Mouse (Mus musculus) cerebral cortex, adult 2 months (tissue): ENCODE data around the gene Ncs1.

Experiments used
- WGBS: fragments of 180-500 bp; shearing (Covaris S2); methylation state at CpG from one replicate; pipeline ENCODE4 v1.1.7; 2018; 5-methylcytosine and 5-hydroxymethylcytosine counted together

Ncs1 gene

DNA sequence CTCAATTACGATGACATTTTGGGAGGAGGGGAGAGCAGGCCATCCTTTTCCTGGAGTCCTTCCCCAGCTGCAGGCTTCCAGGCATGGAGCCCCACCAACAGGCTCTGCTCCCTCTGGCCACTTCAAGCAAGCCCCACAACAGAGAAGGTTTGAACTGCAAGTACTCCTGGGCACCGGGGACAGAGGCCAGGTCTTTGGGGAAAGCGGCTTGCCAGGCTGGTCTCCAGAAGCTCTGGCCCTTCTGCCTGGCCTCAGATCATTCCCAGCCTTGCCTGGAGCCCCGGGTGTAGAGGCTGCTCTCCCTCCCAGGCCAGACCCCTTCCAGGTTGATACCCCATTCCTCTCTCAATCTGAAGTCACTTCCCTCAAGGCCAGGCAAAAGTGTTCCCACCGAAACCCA lies 572 bp upstream of the Ncs1 start:
- WGBS: 28% methylated on average over 5 of the region's 5 CpGs

DNA sequence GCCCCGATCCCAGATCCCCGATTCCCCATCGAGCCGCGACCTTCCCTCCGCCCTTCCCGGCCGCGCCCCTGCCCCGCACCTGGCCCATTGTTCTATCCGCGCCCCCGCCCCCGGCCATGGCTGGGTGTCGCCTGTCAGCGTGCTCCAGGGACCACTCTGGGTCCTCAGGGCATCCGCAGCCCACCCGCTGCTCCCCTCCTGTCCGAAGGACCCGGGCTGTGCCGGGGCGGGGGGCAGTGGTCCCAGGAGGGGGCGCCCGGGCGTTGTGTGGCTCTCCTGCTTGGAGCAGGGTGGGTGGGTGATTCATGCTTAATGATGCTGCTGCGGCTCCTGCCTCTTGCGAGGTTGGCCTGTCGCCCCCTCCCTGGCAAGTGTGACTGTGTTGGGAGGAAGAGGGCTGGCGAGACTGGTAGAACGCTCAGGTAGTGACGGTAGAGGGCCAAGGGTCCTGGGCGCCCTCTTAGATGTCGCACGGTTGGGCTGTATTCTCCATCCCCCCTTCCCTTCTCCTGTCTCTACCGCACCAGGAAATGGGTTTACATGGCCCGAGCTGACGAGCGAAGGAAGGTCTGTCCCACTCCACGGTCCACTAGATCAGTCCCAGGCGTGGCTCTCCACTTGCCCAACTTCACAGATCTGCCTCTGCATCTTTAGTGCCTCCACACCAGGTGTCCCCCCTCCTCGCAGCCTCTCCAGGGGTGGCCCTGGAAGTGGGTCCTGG lies 788 bp downstream of the Ncs1 start:
- 2% methylated on average over 35 of the region's 41 CpGs for WGBS

DNA sequence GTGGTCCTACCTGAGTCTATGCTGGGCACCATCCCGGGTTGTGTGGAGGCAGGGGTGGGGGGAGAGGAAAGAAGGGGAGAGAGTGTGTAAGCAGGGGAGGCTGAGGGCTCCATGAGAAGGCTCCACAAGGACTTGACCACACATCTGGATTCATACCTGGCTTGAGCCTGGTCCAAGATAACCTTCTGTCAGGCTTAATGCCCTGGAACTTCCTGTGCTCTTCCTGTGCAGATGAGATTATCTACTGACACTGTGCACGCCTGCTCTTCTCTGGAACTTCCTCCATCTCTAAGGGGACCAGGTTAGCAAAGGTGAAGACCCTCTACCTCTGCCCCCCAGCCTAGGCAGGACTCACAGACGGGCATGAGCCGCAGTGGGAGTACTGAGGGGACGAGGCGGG lies 3.2 kb downstream of the Ncs1 start:
- WGBS: 90% methylated on average over 6 of the region's 6 CpGs

DNA sequence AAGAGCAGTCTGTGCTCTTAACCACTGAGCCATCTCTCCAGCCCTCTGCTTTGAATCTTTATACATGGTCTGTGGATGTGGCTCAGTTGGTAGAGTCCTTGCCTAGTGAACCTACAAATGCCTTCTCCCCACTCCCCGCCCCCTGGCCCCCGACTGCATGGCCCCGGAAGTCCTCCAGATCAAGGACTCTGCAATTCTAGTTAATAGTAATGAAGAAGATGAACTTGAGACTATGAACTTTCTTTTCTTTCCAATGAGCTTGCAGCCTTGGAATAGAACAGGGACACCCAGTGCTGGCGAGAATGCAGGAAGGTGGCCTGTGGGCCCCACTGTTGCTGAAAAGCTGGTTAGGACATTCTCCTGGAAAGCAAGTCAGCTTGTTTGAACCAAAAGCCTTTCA lies 6.5 kb downstream of the Ncs1 start:
- 96% methylated on average over 4 of the region's 4 CpGs for WGBS

DNA sequence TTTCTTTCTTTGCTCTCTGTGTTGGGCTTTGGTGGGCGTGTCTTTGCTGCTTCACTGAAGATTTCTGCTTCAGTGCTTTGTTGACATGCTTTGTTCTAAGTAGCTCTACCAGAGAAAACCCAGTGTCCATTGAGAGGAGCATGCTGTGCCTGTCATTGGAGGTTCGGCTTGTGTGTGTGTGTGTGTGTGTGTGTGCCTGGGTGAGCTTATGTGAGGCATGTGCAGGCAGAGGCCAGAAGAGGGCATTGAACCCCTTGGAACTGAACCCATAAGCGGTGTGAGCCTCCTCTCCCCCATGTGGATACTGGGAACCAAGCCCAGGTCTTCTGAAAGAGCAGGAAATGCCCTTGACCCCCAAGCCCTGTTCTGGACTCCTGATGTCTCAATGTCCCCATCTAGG lies 7.8 kb downstream of the Ncs1 start:
- WGBS: 59% methylated on average over 3 of the region's 3 CpGs

DNA sequence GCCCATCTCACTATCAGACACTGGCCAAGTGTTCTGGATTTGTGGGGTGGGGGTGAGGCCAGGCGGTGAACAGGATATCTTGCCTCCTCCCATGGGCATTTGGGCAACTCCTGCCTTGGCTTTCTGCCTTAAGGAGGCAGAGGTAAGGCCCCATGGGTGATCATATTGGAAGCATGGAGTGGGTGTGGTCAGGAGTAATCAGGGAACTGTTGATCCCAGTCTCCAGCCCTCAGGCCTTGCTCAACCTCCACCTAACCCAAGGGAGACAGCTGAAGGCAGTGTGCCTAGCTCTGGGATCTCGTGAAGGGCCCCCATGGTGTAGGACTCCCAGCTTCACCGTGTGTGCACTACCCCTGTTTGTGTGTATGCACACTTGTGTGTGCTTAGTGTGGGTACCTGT lies 9.2 kb downstream of the Ncs1 start:
- 87% methylated on average over 3 of the region's 3 CpGs for WGBS

- WGBS: 17% methylated on average over 21 of the region's 21 CpGs
Observed at GRCm38 (mm10) chr2:31255952-31256938, 10.6 kb downstream of the Ncs1 start.

DNA sequence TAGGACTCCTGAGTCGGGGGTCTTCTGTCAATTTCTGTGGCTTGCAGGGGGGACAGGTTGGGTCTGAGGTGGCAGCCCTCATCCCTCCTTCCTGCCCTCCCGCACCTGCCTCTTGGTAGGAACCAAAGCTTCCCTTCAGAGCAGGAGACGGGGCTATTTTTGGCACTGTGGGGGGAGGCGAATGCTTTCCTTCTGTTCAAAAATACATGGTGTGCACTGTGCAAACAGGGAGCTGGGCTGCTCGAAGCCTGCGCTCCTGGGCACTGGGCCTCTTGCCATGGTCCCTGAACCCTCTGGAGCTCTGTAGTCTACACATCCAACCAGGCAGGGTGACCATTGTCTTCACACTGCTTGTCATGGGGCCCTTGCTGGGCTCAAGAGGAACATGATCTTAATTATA lies 11.5 kb downstream of the Ncs1 start:
- WGBS: 9% methylated on average over 6 of the region's 6 CpGs

DNA sequence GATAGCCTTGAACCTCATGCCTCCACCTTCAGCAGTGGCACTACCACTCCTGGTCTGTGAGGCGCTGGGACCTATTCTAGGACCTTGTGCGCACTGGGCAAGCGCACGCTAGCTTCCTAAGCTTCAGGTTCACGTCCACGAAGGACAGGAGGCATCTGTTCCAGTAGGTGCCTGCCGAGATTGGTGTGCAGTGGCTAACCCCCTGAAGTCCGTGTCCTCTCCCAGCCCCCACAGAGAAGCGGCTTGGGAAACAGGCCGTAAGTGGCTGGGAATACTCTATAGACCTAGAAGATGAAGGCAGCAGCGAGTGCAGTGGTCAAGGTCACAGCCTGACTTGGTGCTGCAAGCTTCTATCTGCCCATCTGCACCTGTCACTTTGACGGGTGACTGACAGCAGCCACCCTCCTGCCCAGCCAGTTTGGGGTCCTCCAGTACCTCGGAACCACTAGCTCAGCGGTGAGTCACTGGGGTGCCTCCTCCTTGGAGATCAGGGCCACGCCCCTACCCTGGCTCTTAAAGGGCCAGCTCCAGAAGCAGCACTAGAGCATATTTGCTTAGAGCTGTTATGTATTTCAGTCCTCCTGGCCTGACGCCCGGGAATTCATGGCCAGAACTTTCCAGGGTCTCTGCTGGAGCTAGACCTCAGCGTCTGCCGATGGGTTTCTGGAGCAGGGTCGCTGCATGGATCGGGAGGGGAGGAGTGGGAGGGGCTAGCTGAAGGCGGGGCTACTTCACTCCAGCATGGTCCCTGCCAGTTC lies 13.2 kb downstream of the Ncs1 start:
- WGBS: 11% methylated on average over 22 of the region's 22 CpGs

GRCm38 (mm10) chr2:31259367-31259920 lies 13.8 kb downstream of the Ncs1 start:
- WGBS: 44% methylated on average over 9 of the region's 9 CpGs

GRCm38 (mm10) chr2:31260549-31260948 lies 14.9 kb downstream of the Ncs1 start:
- WGBS: 75% methylated on average over 8 of the region's 8 CpGs

DNA sequence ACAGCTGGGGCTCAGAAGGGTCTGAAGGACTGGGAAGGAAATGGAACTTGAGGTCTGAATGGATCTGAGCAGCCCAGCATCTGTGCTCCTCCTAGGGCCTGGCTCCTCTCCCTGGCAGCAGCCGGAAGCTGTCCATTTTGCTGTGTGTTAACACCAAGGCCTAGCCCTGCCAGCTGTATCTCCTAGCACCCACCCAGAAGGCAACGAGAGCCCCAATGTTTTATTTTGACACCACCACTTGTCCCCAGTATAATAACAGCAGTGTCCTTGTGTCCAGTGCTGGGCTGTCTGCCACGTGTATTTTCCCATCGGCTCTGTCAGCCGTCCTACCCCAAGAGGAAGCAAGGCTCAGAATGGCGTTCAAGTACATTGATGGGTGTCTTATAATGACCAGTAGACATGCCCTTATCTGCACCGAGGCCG lies 17.4 kb downstream of the Ncs1 start:
- 32% methylated on average over 8 of the region's 8 CpGs for WGBS

DNA sequence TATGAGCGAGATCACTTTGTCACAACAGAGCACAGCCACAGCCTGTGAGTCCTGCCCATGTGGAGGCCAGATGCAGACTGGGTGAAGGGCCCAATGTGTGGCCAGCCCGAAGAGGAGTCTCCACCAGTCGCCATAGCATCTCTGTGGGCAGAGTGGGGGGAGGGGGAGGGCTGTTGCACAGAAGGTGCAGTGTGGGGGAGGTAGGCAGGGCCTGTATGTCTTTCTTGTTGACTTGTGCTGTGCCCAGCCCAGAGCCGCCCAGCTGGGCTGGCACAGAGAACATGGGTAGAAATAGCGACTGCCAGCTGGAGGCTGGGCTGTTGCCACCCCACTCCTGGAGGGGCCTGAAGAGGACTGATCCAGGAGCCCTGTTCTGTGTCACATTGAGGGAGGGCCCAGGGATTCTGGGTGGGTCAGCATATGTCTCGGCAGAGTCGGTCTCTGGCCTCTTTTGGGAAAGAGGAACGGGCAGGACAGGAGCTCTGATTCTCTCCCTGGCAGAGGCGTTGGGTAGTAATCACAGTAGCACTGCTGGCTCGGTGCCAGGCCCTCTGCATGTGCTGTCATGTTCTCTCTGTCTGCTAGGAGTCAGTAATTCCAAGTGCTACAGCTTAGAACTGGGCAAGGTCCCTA lies 18.2 kb downstream of the Ncs1 start:
- WGBS: 15% methylated on average over 10 of the region's 10 CpGs

DNA sequence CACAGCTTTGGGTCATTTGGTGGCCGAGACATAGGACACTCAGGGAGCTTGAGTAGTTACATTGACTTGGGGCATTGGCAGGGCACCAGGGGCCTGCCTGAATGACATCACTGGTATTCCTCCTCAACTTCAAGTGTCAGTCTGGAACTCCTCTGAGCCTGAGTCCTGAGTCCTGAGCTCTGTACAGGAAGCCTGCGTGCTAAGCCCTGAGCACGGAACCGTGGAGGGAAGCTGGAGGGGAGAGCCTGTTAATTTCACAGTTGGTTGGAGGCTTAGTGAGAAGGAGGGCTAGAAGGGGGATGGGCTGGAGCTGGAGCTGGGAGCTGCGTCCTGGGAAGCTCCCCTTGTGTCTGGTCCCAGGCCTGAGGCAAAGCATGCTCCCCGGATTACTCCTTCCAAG lies 21.8 kb downstream of the Ncs1 start:
- WGBS: 31% methylated on average over 6 of the region's 6 CpGs

GRCm38 (mm10) chr2:31268631-31269030 lies 23.0 kb downstream of the Ncs1 start:
- WGBS: 40% methylated on average over 5 of the region's 5 CpGs

DNA sequence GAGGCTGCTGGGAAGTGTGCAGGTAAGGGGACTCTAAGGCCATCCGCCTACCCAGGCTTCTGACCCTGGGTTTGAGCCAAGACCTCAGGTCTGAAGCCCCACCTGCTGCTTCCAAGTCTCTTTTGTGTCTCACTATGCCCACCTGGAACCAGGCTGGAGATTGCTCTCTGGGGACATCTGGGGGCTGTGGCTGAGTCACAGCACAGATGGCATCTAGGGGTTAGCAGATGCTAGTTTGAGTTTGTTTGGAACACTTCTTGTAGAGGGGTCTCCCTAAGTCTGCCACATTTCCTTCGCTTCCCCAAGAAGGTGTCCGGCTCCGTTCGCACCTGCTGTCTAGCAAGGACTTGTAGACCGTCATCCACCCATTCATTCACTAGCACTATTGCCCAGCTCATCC lies 23.6 kb downstream of the Ncs1 start:
- WGBS: 58% methylated on average over 6 of the region's 6 CpGs

GRCm38 (mm10) chr2:31269847-31270246 lies 24.2 kb downstream of the Ncs1 start:
- WGBS: 79% methylated on average over 10 of the region's 10 CpGs

DNA sequence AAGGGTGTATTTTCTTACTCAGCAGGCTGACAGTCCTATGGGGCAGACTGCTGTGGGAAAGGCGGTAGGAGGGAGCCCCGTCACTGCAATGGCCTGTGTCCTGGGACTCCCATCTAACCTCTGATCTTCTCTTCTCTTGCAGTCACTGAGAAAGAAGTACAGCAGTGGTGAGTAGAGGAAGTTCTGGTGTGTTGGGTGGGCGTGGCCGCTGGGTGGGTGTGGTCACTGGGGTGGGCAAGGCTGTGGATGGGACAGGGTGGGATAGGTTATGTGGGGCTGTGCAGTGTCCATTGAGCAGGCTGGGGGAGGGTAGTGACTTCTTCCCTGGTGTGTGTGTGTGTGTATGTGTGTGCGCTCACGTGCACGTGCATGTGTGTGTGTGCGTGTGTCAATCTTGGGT lies 24.8 kb downstream of the Ncs1 start:
- 91% methylated on average over 8 of the region's 8 CpGs for WGBS

- 90% methylated on average over 1 of the region's 1 CpGs for WGBS
Observed at GRCm38 (mm10) chr2:31271071-31271470, 25.4 kb downstream of the Ncs1 start.

DNA sequence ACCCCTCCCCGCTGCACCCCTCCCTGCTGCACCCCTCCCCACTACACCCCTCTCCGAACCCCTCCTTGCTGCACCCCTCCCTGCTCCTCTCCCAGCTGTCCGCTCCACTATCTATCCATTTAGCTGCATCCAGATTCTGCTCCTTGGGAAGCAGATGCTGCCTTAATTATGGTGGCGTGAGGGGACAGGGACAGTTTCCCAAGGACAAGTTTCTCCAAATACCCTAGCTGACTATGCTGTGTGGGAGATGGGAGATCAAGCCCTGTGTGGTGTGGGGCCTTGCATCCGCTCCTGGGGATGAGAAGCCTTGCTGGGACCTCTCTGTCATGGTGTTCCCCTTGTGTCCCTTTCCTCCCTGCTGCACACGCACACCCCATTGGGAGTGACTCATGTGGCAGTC lies 29.4 kb downstream of the Ncs1 start:
- whole genome bisulfite sequencing: 67% methylated on average over 6 of the region's 6 CpGs

DNA sequence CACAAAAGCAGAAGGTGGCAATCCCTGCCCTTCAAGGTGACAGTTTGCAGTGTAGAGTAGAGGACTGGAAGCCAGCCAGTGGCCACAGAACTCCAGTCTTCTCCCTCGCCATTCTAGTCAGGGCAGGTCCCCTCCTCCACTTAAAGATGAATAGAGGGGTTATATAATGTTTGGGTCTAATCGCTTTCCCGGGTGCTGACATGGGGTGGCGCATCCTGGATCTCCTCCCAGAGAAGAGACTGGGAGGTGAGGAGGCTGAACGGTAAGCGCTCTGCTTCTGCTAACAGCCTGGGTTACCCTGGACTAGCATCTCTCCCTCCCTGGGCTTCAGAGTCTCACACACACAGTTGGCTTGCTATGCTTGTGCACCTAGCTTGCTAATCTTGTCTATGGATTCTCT lies 32.2 kb downstream of the Ncs1 start:
- WGBS: 33% methylated on average over 6 of the region's 6 CpGs
